Mouse (Mus musculus) hindbrain, embryonic 11.5 days (tissue): ENCODE measurements around the gene Vps41. TPM values are rescaled to one million over a fixed set of nuclear protein-coding genes. Genes with fewer than 3 reads are reported as not detected.

Source experiments
- ATAC-seq: fragments of 200-750 bp; cut with Nextera tagmentation; 2 replicates; pipeline ENCODE4 v1.8.0; 2017; ENCODE audit warnings: mild to moderate bottlenecking, moderate TSS enrichment, moderate library complexity; ENCODE audit not compliant: low FRiP score
- DNase-seq: peaks from one replicate; pipeline ENCODE4 v3.0.0-alpha.2; 2015; ENCODE audit warnings: low spot score
- H3K27ac ChIP-seq: fragments of 300-500 bp; sonication (generic); 2 replicates; pipeline ENCODE4 v1.5.1; 2014; ENCODE audit warnings: mild to moderate bottlenecking, low read depth, low read length
- H3K27me3 ChIP-seq: fragments of 300-500 bp; sonication (generic); 2 replicates; pipeline ENCODE4 v1.6.1; 2014; ENCODE audit warnings: mild to moderate bottlenecking, low read length, moderate library complexity, mixed read lengths; ENCODE audit not compliant: control insufficient read depth, insufficient read depth
- H3K36me3 ChIP-seq: fragments of 300-500 bp; sonication (generic); 2 replicates; pipeline ENCODE4 v1.6.1; 2014; ENCODE audit warnings: mild to moderate bottlenecking, low read length, moderate library complexity, mixed read lengths; ENCODE audit not compliant: control insufficient read depth, insufficient read depth
- H3K4me1 ChIP-seq: fragments of 300-500 bp; sonication (generic); replicated peaks from 2 replicates; pipeline ENCODE4 v1.6.1; 2014; ENCODE audit warnings: low read length, mixed read lengths; ENCODE audit not compliant: control insufficient read depth, insufficient read depth
- H3K4me2 ChIP-seq: fragments of 300-500 bp; sonication (generic); replicated peaks from 2 replicates; pipeline ENCODE4 v1.6.1; 2014; ENCODE audit warnings: mild to moderate bottlenecking, low read depth, low read length
- H3K4me3 ChIP-seq: fragments of 300-500 bp; sonication (generic); 2 replicates; pipeline ENCODE4 v1.5.1; 2014; ENCODE audit warnings: low read depth, low read length
- H3K9ac ChIP-seq: fragments of 300-500 bp; sonication (generic); 2 replicates; pipeline ENCODE4 v1.6.1; 2014; ENCODE audit warnings: low read depth, low read length
- H3K9me3 ChIP-seq: fragments of 300-500 bp; sonication (generic); 2 replicates; pipeline ENCODE4 v1.6.1; 2016; ENCODE audit warnings: low read length; ENCODE audit not compliant: control insufficient read depth
- WGBS: fragments of 180-500 bp; shearing (Covaris S2); extraction: QIAGEN DNeasy Blood & Tissue Kit; methylation state at CpG from one replicate; pipeline ENCODE4 v1.1.7; 2014; 5-methylcytosine and 5-hydroxymethylcytosine counted together
- polyA plus RNA-seq: library from polyadenylated mRNA; unstranded; fragments of >200 nt; fragmentation: Nextera tagmentation; extraction: Ambion mirVana; gene quantifications from 2 replicates; pipeline ENCODE4 v1.2.1, GENCODE M21; 2014

Vps41 gene
- polyA plus RNA-seq, 1 experiment from 2014 or later, result 103 TPM

DNA sequence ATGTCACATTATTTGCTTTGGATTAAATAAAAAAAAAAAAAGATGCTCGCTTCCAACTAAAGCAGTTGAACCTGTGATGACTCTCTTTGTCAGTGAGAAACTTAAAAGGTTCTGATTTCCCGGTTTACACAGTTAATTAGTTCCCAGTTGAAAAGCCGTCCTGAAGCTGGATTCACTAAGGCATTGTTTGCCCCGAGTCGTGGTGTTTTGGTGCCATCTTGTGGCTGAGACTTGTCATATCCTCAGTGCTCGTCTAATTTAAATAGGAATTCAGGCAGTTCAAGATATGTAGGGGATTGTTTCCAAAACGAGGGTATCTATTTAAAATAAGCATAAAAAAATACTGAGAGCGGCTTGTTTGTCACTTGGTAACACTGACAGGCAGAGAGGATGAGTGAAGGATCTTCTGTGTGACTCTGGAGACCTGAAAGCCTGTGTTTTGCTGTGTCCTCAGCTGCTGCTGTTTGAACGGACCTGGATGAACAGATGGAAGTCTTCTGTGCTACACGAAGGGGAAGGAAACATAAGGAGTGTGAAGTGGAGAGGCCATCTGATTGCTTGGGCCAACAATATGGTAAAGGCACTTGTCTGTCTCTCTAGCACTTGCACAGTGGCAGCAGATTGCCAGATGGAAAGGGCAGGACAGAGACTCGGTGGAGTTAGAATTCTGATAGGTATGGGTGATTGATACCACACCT, 93.0 kb downstream of the Vps41 start:
- H3K9ac ChIP-seq, result 0 out of 2 replicates have a peak overlapping the region, but pooled peaks have one; percentile 40
- H3K27me3 ChIP-seq, result no peaks in the 10 kb centered on the region
- H3K4me2 ChIP-seq, result no peak overlapping the region
- 21% methylated on average over 11 of the region's 11 CpGs for WGBS
- H3K4me1 ChIP-seq, result no peaks in the 10 kb centered on the region
- ATAC-seq, result peak; percentile 89
- H3K27ac ChIP-seq, result no peak overlapping the region
- peak; percentile 89 for DNase-seq
- H3K4me3 ChIP-seq, result no peak overlapping the region
- H3K36me3 ChIP-seq, result no peaks in the 10 kb centered on the region; the same call in 1 of the 2 replicates
- H3K9me3 ChIP-seq, result no peaks in the 10 kb centered on the region

DNA sequence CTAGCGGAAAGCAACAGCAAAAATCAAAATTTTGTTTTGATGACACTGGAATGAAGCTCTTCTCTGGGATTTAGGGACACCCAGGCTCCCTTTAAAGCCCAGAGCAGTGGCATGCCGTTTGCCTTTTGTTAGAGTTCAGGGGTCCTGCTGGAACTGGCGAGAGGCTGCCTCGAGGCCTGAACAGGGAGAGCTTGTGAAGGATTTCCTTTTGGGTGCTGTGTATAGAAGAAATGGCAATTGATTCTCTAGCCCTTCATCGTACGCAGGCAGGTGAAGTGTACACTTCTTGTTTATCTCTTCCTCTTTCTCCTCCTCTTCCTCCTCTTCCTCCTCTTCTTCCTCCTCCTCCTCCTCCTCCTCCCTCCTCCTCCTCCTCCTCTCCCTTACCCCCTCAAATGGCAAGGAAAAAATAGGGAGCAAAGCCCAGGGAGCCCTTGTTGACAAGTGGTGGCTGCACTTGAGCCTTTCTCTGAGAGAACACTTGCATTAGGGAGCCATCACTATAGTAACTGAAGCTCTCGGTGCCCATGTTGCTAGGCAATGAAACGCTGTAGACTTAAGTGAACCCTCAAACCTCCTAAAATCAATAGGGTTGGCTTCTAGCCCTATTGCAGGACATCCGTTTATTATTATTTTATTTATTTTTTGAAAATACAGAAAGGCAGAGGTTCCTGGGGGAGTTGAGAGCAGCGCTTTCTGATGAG, 107.5 kb downstream of the Vps41 start:
- ATAC-seq (peak; percentile 19; the same call in 1 of the 2 replicates), DNase-seq (no peak)
- H3K36me3 ChIP-seq, result 0 out of 2 replicates have a peak, but pooled peaks cover 4% of the 10 kb centered on the region
- no peak overlapping the region for H3K4me2 ChIP-seq
- no peak overlapping the region for H3K4me3 ChIP-seq
- WGBS, result 75% methylated on average over 10 of the region's 10 CpGs
- H3K9ac ChIP-seq, result no peak overlapping the region
- no peak overlapping the region for H3K27ac ChIP-seq
- H3K9me3 ChIP-seq, result no peaks in the 10 kb centered on the region
- no peaks in the 10 kb centered on the region for H3K27me3 ChIP-seq
- no peaks in the 10 kb centered on the region for H3K4me1 ChIP-seq

DNA sequence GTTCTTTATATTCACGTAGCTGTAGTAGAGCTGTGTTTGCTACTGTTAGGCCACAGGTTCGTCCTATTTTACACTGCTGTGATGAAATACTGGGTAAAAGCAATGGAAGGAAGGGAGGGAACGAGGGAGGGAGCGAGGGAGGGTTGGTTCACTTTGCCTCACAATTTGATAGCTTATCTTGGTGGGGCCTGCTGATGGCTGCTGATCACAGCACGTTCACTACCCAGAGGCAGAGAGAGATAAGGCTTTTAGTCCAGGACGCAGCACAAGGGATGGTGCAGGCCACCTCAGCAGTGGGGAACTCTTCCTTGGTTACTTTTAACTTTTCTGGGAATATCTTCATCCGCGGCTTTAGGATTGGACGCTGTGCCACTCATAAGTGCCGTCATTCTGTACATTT, 109.9 kb downstream of the Vps41 start:
- ATAC-seq (no peak), DNase-seq (no peak)
- no peak overlapping the region for H3K9ac ChIP-seq
- no peak overlapping the region for H3K27ac ChIP-seq
- H3K4me3 ChIP-seq, result no peak overlapping the region
- no peaks in the 10 kb centered on the region for H3K4me1 ChIP-seq
- WGBS, result 91% methylated on average over 10 of the region's 10 CpGs
- H3K4me2 ChIP-seq, result no peak overlapping the region
- H3K9me3 ChIP-seq, result no peaks in the 10 kb centered on the region
- H3K27me3 ChIP-seq, result no peaks in the 10 kb centered on the region
- H3K36me3 ChIP-seq, result 0 out of 2 replicates have a peak, but pooled peaks cover 4% of the 10 kb centered on the region

DNA sequence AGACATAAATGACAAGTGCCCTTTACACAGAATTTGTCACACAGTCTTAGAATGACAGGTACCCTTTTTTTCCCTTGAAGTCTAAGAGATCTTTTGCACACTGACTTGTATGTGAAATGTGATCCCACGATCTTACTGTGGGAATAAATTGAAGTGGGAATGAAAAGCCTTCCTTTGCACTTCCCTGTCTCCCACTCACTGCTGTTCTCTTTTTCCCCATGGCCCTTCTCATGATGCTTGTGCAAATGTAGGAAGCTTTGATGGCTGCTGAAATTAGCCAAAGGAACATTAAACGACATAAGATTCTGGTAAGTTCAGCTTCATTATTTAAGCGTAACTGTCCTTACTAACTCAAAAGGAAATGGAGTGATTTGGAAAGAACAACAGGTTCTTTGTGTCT, 113.4 kb downstream of the Vps41 start:
- Histone ChIP-seq H3K36me3 (0 out of 2 replicates have a peak, but pooled peaks cover 4% of the 10 kb centered on the region), H3K27ac (no peak overlapping the region), H3K4me3 (no peak overlapping the region), H3K9me3 (no peaks in the 10 kb centered on the region), H3K4me2 (no peak overlapping the region), H3K9ac (no peak overlapping the region), H3K27me3 (no peaks in the 10 kb centered on the region), H3K4me1 (no peaks in the 10 kb centered on the region)
- WGBS, result 83% methylated on average over 3 of the region's 3 CpGs
- DNase-seq, result no peak
- ATAC-seq, result no peak

DNA sequence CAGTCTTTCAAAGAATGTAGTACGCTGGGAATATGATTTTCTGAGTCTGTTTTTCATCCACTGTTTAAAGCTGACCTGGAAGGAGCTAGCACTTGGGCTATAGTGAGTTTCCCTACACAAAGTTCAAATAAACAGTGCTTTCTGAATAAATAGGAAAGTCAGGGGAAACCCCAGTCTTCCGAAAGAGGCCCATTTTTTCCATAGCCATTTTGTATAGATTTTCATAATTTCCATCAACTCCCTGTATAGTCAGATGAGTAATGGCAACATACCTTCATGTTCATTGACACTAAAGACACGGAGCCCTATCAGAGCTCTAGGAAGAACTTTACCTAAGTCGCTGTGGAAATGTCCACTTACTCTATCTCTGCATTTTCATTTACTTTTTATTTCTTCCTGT, 122.1 kb downstream of the Vps41 start:
- H3K27me3 ChIP-seq, result no peaks in the 10 kb centered on the region
- WGBS, result 89% methylated on average over 4 of the region's 4 CpGs
- no peak overlapping the region for H3K4me3 ChIP-seq
- no peaks in the 10 kb centered on the region for H3K9me3 ChIP-seq
- H3K4me1 ChIP-seq, result no peaks in the 10 kb centered on the region
- no peaks in the 10 kb centered on the region for H3K36me3 ChIP-seq
- no peak overlapping the region for H3K4me2 ChIP-seq
- ATAC-seq (no peak), DNase-seq (no peak)
- no peak overlapping the region for H3K9ac ChIP-seq
- no peak overlapping the region for H3K27ac ChIP-seq

DNA sequence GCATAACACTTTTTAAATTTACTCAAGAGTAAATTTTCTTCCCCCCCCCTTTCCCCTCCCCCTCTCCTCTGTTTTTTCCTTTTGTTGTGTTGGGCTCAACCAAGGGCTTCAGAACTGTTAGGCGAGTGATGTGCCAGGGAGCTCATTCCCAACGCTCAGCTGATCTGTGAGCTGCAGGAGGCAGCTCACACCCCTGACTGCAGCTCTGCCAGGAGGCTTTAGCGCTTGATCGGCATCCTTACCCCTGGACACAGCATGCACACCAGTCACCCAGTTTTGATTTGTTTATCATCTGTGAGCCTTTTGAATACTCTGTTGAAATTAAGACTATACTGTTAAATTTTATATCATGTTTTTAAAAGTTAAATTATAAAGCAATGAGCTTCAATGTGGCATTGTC, 123.3 kb downstream of the Vps41 start:
- WGBS, result 61% methylated on average over 4 of the region's 4 CpGs

DNA sequence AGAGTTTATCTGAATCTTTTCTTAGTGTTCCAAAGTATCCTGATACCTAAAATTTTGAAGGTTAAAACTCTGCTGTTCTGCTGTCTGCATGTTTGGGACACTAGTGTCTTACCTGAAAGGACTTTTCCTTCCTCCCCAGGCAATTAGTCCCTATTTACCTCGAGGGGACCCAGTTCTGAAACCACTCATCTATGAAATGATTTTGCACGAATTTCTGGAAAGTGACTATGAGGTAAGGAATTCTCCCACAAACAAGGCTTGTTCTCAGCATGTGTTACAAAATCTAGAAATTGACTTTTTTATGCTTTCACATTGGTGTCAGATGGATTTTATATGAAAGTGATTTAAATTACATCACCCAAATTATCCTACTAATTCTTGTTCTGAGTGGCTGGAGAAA, 123.9 kb downstream of the Vps41 start:
- H3K4me3 ChIP-seq, result no peak overlapping the region
- ATAC-seq (no peak), DNase-seq (no peak)
- H3K4me1 ChIP-seq, result no peaks in the 10 kb centered on the region
- H3K9ac ChIP-seq, result no peak overlapping the region
- H3K27me3 ChIP-seq, result no peaks in the 10 kb centered on the region
- no peaks in the 10 kb centered on the region for H3K36me3 ChIP-seq
- H3K27ac ChIP-seq, result no peak overlapping the region
- no peak overlapping the region for H3K4me2 ChIP-seq
- 79% methylated on average over 2 of the region's 2 CpGs for WGBS
- H3K9me3 ChIP-seq, result no peaks in the 10 kb centered on the region

More for the DNA sequence above, 123.3 kb downstream of the Vps41 start:
- no peak overlapping the region for H3K9ac ChIP-seq
- no peaks in the 10 kb centered on the region for H3K4me1 ChIP-seq
- H3K27ac ChIP-seq, result no peak overlapping the region
- ATAC-seq (no peak), DNase-seq (no peak)
- H3K27me3 ChIP-seq, result no peaks in the 10 kb centered on the region
- H3K36me3 ChIP-seq, result no peaks in the 10 kb centered on the region
- H3K9me3 ChIP-seq, result no peaks in the 10 kb centered on the region
- no peak overlapping the region for H3K4me2 ChIP-seq
- no peak overlapping the region for H3K4me3 ChIP-seq

DNA sequence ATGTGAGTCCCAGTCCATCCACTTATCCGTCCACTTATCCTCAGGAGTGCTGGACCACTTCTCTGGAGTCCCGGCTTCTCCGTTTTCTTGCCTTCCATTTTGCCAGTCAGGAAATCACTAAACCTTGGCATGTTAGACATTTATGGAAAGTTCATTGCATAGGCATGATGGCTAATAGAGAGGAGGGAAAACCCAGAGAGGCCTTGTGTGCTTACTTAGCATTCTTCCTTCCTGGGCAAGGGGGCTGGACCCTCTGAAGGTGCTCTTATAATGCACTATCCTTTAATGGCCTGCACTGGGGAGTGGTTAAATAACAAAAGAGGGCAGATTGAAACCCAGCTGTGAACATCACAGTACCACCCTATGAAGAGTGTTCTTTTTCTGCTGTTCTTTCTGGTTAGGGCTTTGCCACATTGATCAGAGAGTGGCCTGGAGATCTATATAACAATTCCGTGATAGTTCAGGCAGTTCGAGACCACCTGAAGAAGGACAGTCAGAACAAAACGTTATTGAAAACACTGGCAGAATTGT, 124.7 kb downstream of the Vps41 start:
- Histone ChIP-seq H3K27me3 (no peaks in the 10 kb centered on the region), H3K4me3 (no peak overlapping the region), H3K9ac (no peak overlapping the region), H3K9me3 (no peaks in the 10 kb centered on the region), H3K4me2 (no peak overlapping the region), H3K27ac (no peak overlapping the region), H3K36me3 (no peaks in the 10 kb centered on the region), H3K4me1 (no peaks in the 10 kb centered on the region)
- ATAC-seq (no peak), DNase-seq (no peak)
- WGBS, result 90% methylated on average over 6 of the region's 6 CpGs
